Mouse (Mus musculus) kidney, postnatal 4 days (tissue): ENCODE measurements around the gene Taok1.
"Not testable (repeated sequence)": the region's sequence is repeated elsewhere in the genome, so short reads cannot be mapped to it uniquely, and the experiment has no call there.

Experiments used
- DNase-seq, 2 experiments: peaks; one replicate each; pipeline ENCODE4 v3.0.0; 2021; ENCODE audit warnings: mixed read lengths in 2 of 2

The Taok1 gene

GRCm38 (mm10) chr11:77607538-77608455, at the start of gene Taok1:
Taok1 (minus strand) TSS chr11:77607815.
- peak; percentile 96 to 98 for DNase-seq

GRCm38 (mm10) chr11:77653406-77654190, 46.0 kb upstream of the Taok1 start:
- DNase-seq: not testable (repeated sequence)

- no peak for DNase-seq
Measured at GRCm38 (mm10) chr11:77652484-77652883, 44.9 kb upstream of the Taok1 start.

- no peak for DNase-seq
Measured at GRCm38 (mm10) chr11:77648878-77649277, 41.3 kb upstream of the Taok1 start.

GRCm38 (mm10) chr11:77645481-77645880, 37.9 kb upstream of the Taok1 start:
- DNase-seq: no peak

- no peak for DNase-seq
Measured at GRCm38 (mm10) chr11:77641390-77641789, 33.8 kb upstream of the Taok1 start.

GRCm38 (mm10) chr11:77630257-77630670, 22.6 kb upstream of the Taok1 start:
- peak; percentile 85 to 89 for DNase-seq

GRCm38 (mm10) chr11:77629476-77629875, 21.9 kb upstream of the Taok1 start:
- DNase-seq: peak in 1 of 2 experiments; percentile 8

- no peak for DNase-seq
Measured at GRCm38 (mm10) chr11:77626596-77627535, 19.3 kb upstream of the Taok1 start.

GRCm38 (mm10) chr11:77625061-77625855, 17.6 kb upstream of the Taok1 start:
- DNase-seq: peak; percentile 25 to 44

GRCm38 (mm10) chr11:77624441-77625060, 16.9 kb upstream of the Taok1 start:
- peak; percentile 55 to 66 for DNase-seq

- no peak for DNase-seq
Measured at GRCm38 (mm10) chr11:77624002-77624401, 16.4 kb upstream of the Taok1 start.

- no peak for DNase-seq
Measured at GRCm38 (mm10) chr11:77621902-77622535, 14.4 kb upstream of the Taok1 start.

GRCm38 (mm10) chr11:77615084-77615624, 7.5 kb upstream of the Taok1 start:
- DNase-seq: no peak

GRCm38 (mm10) chr11:77606835-77607537, 629 bp downstream of the Taok1 start:
- DNase-seq: peak; percentile 62 to 77

- no peak for DNase-seq
Measured at GRCm38 (mm10) chr11:77606469-77606834, 1.2 kb downstream of the Taok1 start.

- no peak for DNase-seq
Measured at GRCm38 (mm10) chr11:77597266-77597665, 10.3 kb downstream of the Taok1 start.

GRCm38 (mm10) chr11:77591388-77591787, 16.2 kb downstream of the Taok1 start:
- DNase-seq: no peak

- DNase-seq: no peak
Measured at GRCm38 (mm10) chr11:77590801-77591200, 16.8 kb downstream of the Taok1 start.

- no peak for DNase-seq
Measured at GRCm38 (mm10) chr11:77585201-77585600, 22.4 kb downstream of the Taok1 start.
